Mouse (Mus musculus): Measurements from ENCODE around the gene Sox21.

Gene Sox21

GRCm38 (mm10) chr14:118236886-118237289, at the start of gene Sox21:
Gene Sox21, minus strand, starts transcription at chr14:118237030.
- DNase-seq = peak; percentile 32

GRCm38 (mm10) chr14:118286096-118286495, 49.3 kb upstream of the Sox21 start:
- no peak for DNase-seq

DNA sequence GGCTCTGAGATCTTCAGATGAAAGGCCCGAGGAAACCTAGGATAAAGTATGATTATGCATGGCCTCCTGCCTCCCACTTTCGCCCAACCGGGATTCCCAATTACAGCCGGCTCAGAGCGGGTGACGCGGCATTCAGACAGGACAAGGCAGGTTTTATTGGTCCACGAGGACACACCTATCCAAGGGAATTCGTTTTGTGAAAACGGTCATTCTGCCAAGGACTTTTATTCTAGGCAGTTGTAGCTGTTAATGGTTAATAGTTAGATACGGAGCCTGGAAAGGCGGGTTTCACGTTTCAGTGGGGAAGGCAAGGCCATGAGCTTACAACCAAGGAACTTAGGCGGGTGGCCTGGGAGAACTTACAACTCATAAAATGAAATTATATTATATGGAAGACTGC, 46.1 kb upstream of the Sox21 start:
- DNase-seq = no peak

DNA sequence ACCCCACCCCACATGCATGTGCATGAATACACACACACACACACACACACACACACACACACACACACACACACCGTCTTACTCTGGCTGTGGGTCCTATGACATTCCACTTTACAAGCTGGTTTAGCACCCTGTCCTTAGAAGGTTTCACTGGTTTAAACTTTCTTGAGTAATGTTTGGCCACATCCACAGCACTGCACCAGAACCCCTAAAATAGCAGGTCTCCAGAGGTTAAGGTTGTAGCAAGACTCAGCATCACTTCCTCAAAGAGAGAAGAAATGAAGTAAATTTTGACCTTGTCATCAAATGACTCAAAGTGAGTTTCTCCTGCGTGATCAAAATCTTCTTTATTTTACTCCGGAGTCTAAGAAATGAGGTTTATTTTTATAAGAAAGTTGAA, 45.4 kb upstream of the Sox21 start:
- no peak for DNase-seq

- DNase-seq = no peak
Measured at GRCm38 (mm10) chr14:118277704-118278498, 41.1 kb upstream of the Sox21 start.

- DNase-seq = no peak
Measured at GRCm38 (mm10) chr14:118272594-118273555, 36.0 kb upstream of the Sox21 start.

DNA sequence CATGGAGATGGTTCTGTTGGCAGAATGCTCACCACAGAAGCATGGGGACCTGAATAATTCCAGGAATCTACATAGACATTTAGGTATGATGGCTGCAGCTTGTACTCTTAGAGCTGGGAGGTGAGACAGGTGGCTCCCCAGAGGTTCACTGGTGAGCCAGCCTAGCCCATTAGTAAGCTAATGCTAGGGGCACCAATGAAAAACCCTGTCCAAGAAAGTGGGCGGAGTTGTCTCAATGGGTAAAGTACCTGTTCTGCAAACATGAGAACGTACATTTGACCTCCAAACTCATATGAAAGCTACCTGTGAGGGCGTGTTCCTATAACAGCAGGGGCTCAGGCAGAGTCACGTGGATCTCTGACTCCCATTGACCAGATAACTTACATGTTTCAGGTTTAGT, 32.0 kb upstream of the Sox21 start:
- DNase-seq = no peak

DNA sequence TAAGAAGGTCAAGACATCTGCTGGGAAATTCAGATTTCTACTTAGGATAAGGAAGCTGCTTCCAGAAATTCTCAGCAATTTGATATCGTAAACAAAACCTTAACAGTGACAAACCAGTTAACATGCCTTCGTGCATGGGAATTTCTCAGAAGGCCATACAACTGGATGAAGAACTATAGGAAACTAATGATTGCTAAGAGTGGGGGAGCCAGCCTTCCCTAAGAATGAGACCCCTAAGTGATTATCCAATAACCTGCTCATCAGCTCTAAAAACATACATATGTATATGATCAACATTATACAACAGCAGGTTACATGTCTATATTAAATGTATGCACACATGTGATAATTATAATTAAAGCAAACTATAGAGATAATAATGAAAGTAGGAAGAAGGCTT, 29.8 kb upstream of the Sox21 start, which contains the start of gene Gm9376:
Gene Gm9376, plus strand, starts transcription at position 301 of the 400 bp plus-strand sequence.
- DNase-seq = no peak

- DNase-seq = no peak
Measured at GRCm38 (mm10) chr14:118253381-118253780, 16.6 kb upstream of the Sox21 start.

DNA sequence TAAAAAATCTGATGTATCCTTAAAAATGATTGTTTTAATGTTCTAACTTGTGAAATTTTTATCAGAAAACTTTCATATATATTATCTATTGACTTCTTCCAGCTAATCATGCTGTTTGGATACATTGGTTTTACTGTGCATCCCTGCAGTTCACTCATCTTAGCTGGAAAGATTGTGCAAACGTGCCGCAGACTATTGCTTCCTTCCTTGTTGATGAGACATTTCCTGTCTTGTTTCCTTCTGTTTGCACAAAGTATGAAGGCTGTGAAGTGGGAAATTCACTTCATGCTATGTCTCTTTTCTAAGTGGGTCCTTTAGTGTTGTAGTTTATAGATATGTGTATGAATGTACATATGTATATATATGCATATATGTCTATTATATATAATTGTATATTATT, 4.6 kb upstream of the Sox21 start:
- no peak for DNase-seq

GRCm38 (mm10) chr14:118239351-118239750, 2.5 kb upstream of the Sox21 start:
- no peak for DNase-seq

DNA sequence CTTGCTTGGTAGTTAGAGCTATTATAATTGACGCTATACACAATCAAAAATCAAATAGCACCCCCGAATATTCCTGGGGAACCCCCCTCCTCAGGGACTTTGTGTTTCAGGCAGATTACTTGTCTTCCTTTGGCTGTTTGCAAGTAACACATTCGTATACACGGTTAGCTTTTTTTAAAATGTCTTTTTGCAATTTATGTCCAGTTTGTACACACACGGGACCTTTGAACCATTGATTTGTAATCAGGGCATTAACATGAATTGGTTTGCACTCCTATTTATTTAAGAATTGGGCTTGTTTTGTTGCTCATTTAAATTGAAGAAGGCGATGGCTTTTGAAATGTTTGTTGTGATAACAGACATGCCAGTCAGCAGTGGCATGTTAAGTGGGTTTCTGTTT, 956 bp upstream of the Sox21 start:
- no peak for DNase-seq

- peak; percentile 21 for DNase-seq
Measured at GRCm38 (mm10) chr14:118235973-118236885, 601 bp downstream of the Sox21 start.

- DNase-seq = no peak
Measured at GRCm38 (mm10) chr14:118235361-118235972, 1.4 kb downstream of the Sox21 start.

GRCm38 (mm10) chr14:118234541-118235210, 2.2 kb downstream of the Sox21 start:
- DNase-seq = no peak

- DNase-seq = no peak
Measured at GRCm38 (mm10) chr14:118233786-118234540, 2.9 kb downstream of the Sox21 start.

GRCm38 (mm10) chr14:118232381-118232970, 4.4 kb downstream of the Sox21 start:
- no peak for DNase-seq

DNA sequence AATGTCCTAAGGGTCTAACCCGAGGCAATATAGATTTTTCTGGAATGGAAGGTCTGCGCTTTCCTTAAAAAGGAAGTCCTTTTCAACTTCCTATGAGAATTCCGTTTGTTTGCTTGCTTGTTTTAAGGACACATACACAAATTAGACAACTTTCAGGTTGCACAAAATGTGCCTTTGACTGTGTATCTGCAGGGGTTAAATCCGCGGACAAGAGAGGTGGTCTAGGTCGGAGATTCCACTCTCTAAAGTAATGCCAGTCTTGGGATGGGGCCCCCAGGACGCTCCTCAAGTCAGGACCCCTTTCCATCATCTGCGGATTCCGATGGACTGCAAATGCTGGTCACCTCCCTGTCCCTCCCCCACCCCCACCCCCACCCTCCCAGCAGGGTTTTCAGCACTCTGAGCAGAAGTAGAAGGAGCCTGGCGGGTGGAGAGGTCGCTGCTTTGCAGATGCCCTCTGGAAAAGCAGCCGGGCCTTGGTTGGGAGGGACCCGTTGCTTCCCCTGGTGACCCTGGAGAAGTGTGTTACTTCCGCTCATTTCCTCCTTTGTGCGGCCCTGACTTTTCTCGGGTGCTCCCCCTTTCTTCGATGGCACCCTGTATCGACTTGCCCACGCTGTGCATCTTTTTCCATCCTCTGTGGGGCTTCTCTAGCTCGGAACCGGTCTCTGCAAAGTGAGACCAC, 10.2 kb downstream of the Sox21 start:
- no peak for DNase-seq

GRCm38 (mm10) chr14:118225911-118226310, 10.9 kb downstream of the Sox21 start:
- no peak for DNase-seq

Measured in lung, postnatal 10 days (tissue).